Mouse (Mus musculus) kidney, embryonic 14.5 days (tissue): ENCODE results near the gene Tceal3. TPM values are rescaled to one million over a fixed set of nuclear protein-coding genes. Genes with fewer than 3 reads are reported as not detected.
"Not testable (repeated sequence)": the region's sequence is repeated elsewhere in the genome, so short reads cannot be mapped to it uniquely, and the experiment has no call there.

ENCODE experiments used
- ATAC-seq: fragments of 200-750 bp; cut with Nextera tagmentation; 2 replicates; pipeline ENCODE4 v1.8.0; 2017; ENCODE audit warnings: moderate number of reproducible peaks, mild to moderate bottlenecking, moderate TSS enrichment, moderate library complexity; ENCODE audit not compliant: low FRiP score, low TSS enrichment
- H3K27ac ChIP-seq: fragments of 300-500 bp; sonication (generic); 2 replicates; pipeline ENCODE4 v1.5.1; 2014; ENCODE audit warnings: low read depth, mild to moderate bottlenecking, low read length, moderate library complexity, mixed read lengths
- H3K27me3 ChIP-seq: fragments of 300-500 bp; sonication (generic); 2 replicates; pipeline ENCODE4 v1.6.1; 2014; ENCODE audit warnings: mild to moderate bottlenecking, low read length; ENCODE audit not compliant: control insufficient read depth, insufficient read depth
- H3K36me3 ChIP-seq: fragments of 300-500 bp; sonication (generic); 2 replicates; pipeline ENCODE4 v1.6.1; 2014; ENCODE audit warnings: low read length, mixed read lengths; ENCODE audit not compliant: control insufficient read depth, insufficient read depth
- H3K4me1 ChIP-seq: fragments of 300-500 bp; sonication (generic); 2 replicates; pipeline ENCODE4 v1.6.1; 2014; ENCODE audit warnings: low read length, mixed read lengths; ENCODE audit not compliant: control insufficient read depth, insufficient read depth
- H3K4me2 ChIP-seq: fragments of 300-500 bp; sonication (generic); replicated peaks from 2 replicates; pipeline ENCODE4 v1.6.1; 2014; ENCODE audit warnings: low read depth, mild to moderate bottlenecking, low read length
- H3K4me3 ChIP-seq: fragments of 300-500 bp; sonication (generic); 2 replicates; pipeline ENCODE4 v1.5.1; 2014; ENCODE audit warnings: mild to moderate bottlenecking, low read length
- H3K9ac ChIP-seq: fragments of 300-500 bp; sonication (generic); 2 replicates; pipeline ENCODE4 v1.6.1; 2014; ENCODE audit warnings: low read depth, mild to moderate bottlenecking, low read length, moderate library complexity
- H3K9me3 ChIP-seq: fragments of 300-500 bp; sonication (generic); 2 replicates; pipeline ENCODE4 v1.6.1; 2016; ENCODE audit warnings: low read length; ENCODE audit not compliant: control insufficient read depth
- WGBS: fragments of 180-500 bp; shearing (Covaris S2); extraction: QIAGEN DNeasy Blood & Tissue Kit; methylation state at CpG from one replicate; pipeline ENCODE4 v1.1.7; 2014; 5-methylcytosine and 5-hydroxymethylcytosine counted together
- polyA plus RNA-seq: library from polyadenylated mRNA; unstranded; fragments of >200 nt; fragmentation: Nextera tagmentation; extraction: Ambion mirVana; gene quantifications from 2 replicates; pipeline ENCODE4 v1.2.1, GENCODE M21; 2014

Tceal3 gene
- polyA plus RNA-seq, 1 experiment from 2014 or later, result 3.0 TPM

GRCm38 (mm10) chrX:136615889-136616288, 25.2 kb downstream of the Tceal3 start:
- H3K9ac ChIP-seq, H3K4me2 ChIP-seq, H3K9me3 ChIP-seq, H3K27ac ChIP-seq, H3K36me3 ChIP-seq, H3K27me3 ChIP-seq, H3K4me3 ChIP-seq, ATAC-seq, H3K4me1 ChIP-seq: not testable (repeated sequence)
- 57% methylated on average over 3 of the region's 3 CpGs for WGBS

DNA sequence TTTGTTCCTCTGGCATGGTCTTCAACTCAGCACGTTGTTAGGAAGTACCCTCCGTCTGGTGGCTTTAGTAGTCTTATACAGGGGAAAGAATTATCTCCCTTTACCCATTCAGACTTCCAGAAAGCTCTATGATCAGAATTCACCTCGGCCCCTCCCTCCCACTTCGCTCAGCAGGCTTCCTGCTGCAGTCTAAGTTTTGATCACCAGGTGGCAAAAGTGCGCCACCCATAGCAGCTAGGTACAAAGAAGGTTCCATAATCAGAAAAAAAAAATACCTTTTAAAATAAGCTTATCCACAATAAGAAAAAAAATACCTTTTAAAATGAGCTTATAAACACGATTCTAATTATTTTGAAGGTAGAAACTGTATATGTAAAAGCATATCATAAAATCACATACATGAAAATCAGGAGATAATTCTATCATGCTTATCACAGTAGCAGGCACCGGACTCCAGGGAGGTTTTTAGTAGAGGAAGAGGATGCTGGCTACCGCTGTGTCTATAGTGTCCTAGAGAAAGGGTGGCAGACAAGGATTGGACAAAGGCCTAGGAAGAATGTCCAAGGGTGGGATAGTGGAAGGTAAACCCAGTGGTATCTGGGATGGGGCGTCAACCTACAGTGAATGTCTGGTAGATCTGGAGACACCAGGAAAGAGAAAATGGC, 34.4 kb downstream of the Tceal3 start:
- Histone ChIP-seq H3K4me3 (no peak overlapping the region), H3K36me3 (no peaks in the 10 kb centered on the region), H3K9me3 (no peaks in the 10 kb centered on the region), H3K27ac (no peak overlapping the region), H3K9ac (no peak overlapping the region), H3K27me3 (no peaks in the 10 kb centered on the region), H3K4me1 (no peaks in the 10 kb centered on the region), H3K4me2 (no peak overlapping the region)
- no peak for ATAC-seq
- 55% methylated on average over 9 of the region's 9 CpGs for WGBS

GRCm38 (mm10) chrX:136625959-136626358, 35.3 kb downstream of the Tceal3 start:
- no peak overlapping the region for H3K9ac ChIP-seq
- no peak for ATAC-seq
- no peaks in the 10 kb centered on the region for H3K27me3 ChIP-seq
- no peak overlapping the region for H3K4me3 ChIP-seq
- 71% methylated on average over 4 of the region's 4 CpGs for WGBS
- no peaks in the 10 kb centered on the region for H3K4me1 ChIP-seq
- H3K36me3 ChIP-seq, result no peaks in the 10 kb centered on the region
- no peak overlapping the region for H3K4me2 ChIP-seq
- H3K9me3 ChIP-seq, result no peaks in the 10 kb centered on the region
- no peak overlapping the region for H3K27ac ChIP-seq

DNA sequence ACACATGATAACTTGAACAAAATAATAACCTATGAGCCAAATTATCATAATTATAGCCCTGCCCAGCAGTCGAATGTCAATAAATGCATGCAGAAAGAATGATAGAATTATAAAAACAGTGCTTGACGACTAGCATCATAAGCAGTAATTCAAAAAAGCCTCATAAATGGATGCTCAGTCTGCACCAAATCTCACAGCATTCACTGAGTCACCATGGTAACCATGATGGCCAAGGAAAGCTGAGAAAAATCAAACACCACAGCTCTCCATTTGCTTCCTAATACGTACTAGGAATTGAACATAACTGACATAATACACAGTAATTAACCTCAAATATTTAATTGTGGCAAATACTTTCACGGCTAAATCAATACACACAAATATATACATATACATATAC, 44.5 kb downstream of the Tceal3 start:
- no peaks in the 10 kb centered on the region for H3K9me3 ChIP-seq
- 86% methylated on average over 4 of the region's 4 CpGs for WGBS

GRCm38 (mm10) chrX:136639754-136640153, 49.1 kb downstream of the Tceal3 start:
- no peak for ATAC-seq
- 39% methylated on average over 5 of the region's 6 CpGs for WGBS

More for the DNA sequence above, 44.5 kb downstream of the Tceal3 start:
- H3K4me1 ChIP-seq, result no peaks in the 10 kb centered on the region
- no peak overlapping the region for H3K4me3 ChIP-seq
- ATAC-seq, result no peak
- H3K27ac ChIP-seq, result no peak overlapping the region
- no peaks in the 10 kb centered on the region for H3K36me3 ChIP-seq
- H3K9ac ChIP-seq, result no peak overlapping the region
- no peaks in the 10 kb centered on the region for H3K27me3 ChIP-seq
- H3K4me2 ChIP-seq, result no peak overlapping the region

GRCm38 (mm10) chrX:136645857-136646256, 55.2 kb downstream of the Tceal3 start:
- not testable (repeated sequence) for H3K27ac ChIP-seq, H3K36me3 ChIP-seq, H3K4me1 ChIP-seq, ATAC-seq, H3K27me3 ChIP-seq, H3K4me3 ChIP-seq, H3K4me2 ChIP-seq, H3K9ac ChIP-seq, H3K9me3 ChIP-seq
- WGBS, result 58% methylated on average over 3 of the region's 3 CpGs

More at GRCm38 (mm10) chrX:136639754-136640153, 49.1 kb downstream of the Tceal3 start:
- Histone ChIP-seq H3K4me2 (no peak overlapping the region), H3K27me3 (no peaks in the 10 kb centered on the region), H3K9ac (no peak overlapping the region), H3K4me3 (no peak overlapping the region), H3K9me3 (no peaks in the 10 kb centered on the region), H3K27ac (no peak overlapping the region), H3K36me3 (no peaks in the 10 kb centered on the region), H3K4me1 (no peaks in the 10 kb centered on the region)

GRCm38 (mm10) chrX:136666281-136666706, 75.7 kb downstream of the Tceal3 start:
- Histone ChIP-seq H3K36me3 (no peaks in the 10 kb centered on the region), H3K27me3 (no peaks in the 10 kb centered on the region; the same call in 1 of the 2 replicates), H3K4me3 (peak overlapping the region; percentile 39), H3K9me3 (no peaks in the 10 kb centered on the region), H3K27ac (no peak overlapping the region), H3K4me2 (peak overlapping the region; percentile 58), H3K9ac (peak overlapping the region; percentile 31; the same call in 1 of the 2 replicates), H3K4me1 (no peaks in the 10 kb centered on the region)
- 39% methylated on average over 20 of the region's 20 CpGs for WGBS
- ATAC-seq, result peak; percentile 73

- not testable (repeated sequence) for H3K4me1 ChIP-seq, H3K27ac ChIP-seq, H3K9ac ChIP-seq, H3K36me3 ChIP-seq, H3K27me3 ChIP-seq, H3K9me3 ChIP-seq
- H3K4me3 ChIP-seq, result peak overlapping the region; percentile 39
- peak overlapping the region; percentile 58 for H3K4me2 ChIP-seq
- WGBS, result 26% methylated on average over 24 of the region's 24 CpGs
- ATAC-seq, result peak; percentile 28; the same call in 1 of the 2 replicates
Measured at GRCm38 (mm10) chrX:136666762-136667464, 76.3 kb downstream of the Tceal3 start.

DNA sequence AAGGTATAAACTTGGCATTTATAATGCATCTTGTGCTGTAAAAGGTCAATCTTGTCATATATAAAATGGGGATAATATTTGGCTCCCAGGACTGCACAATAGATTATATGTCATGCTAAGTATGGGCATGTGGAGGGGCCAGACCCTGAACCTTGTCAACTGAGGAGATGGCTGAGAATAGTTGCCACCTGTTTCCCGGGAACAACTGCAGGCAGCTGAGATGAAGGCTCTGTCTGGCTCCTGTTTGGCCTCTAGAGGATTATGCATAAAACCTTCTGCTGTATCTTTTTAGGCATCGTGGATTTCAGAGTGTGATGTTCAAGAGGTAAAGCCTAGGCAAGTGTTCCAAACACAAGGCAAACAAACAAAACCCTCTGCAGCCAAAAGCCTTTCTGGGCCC, 78.2 kb downstream of the Tceal3 start:
- Histone ChIP-seq H3K4me1 (no peaks in the 10 kb centered on the region), H3K9me3 (no peaks in the 10 kb centered on the region), H3K9ac (no peak overlapping the region), H3K27me3 (no peaks in the 10 kb centered on the region; the same call in 1 of the 2 replicates), H3K4me2 (no peak overlapping the region), H3K27ac (no peak overlapping the region), H3K4me3 (no peak overlapping the region), H3K36me3 (no peaks in the 10 kb centered on the region)
- 67% methylated on average over 2 of the region's 2 CpGs for WGBS
- no peak for ATAC-seq
